In the genomic region with DNA sequence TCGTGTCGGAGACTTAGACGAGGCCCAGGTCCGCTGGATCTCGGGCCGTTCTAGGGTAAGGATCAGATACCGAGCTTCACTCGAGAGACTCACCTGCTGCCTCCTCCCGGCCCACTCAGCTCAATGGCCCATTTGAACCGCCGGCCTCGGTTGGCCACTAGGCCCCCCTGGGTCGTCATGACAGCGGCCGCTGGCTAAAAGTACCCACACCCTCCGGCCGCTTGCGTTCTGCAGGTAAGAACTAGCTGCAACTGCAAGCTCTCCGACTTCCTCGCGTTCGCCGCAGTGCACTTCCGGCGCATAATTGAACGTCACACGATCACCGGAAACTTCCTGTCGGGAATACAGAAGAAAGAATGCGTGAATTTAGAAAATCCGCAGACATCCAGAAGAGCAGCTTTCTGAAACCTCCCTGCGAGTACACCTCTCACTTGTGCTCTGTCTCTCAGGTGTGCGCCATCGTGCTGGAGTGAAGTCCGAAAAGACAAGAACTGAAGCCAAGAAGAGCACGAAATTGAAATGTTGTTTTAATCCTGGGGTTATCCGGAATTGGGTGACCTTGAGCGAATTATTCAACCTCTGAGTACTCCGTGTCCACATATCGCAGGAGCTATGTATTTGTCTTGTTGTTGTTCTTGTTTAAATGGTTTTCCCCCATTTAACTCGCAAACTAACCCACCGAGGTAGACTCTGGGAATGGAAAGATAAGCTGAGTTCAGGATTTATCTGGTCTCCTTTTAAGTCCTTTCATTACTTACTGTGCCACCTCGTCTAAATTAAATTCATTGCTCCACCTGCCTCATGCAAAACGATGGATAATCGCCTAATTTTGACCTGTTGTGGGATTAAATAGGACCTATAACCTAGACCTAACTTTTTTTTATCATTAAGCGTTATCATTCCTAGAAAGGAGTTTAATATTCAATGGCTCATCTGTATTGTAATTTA, we compare ENCODE assay signal across 8 mouse cellular contexts. TPM values are rescaled to one million over a fixed set of nuclear protein-coding genes. Genes with fewer than 3 reads are reported as not detected.
A peak's percentile ranks its signal among the peaks of the same experiment; 100 is the strongest.
DNase-seq lines count a peak whose midpoint lies in the region; ATAC-seq and TF ChIP-seq lines count a peak whose summit lies in the region.

A gene (minus strand): TSS at position 302 of the 948 bp plus-strand sequence.

- TF ChIP-seq POLR2A in bone marrow, adult 2 months (IDR thresholded peaks at IDR 0.05; ENCODE audit: borderline replicate concordance, control insufficient read depth, low read depth, low read length), result peak; percentile 78; the same call in 1 of the 2 replicates

- peak; percentile 80 for ATAC-seq in embryonic facial prominence, embryonic 15.5 days (ENCODE audit: insufficient number of reproducible peaks, low FRiP score, low TSS enrichment, low read depth)
- ATAC-seq in kidney, embryonic 14.5 days (ENCODE audit: low FRiP score, low TSS enrichment), result peak; percentile 88
- no peak; the same call in 1 of the 2 replicates for ATAC-seq in limb, embryonic 15.5 days (ENCODE audit: insufficient number of reproducible peaks, low FRiP score, low TSS enrichment, low read depth)

- WGBS in bone marrow, adult 2 months, result 2% methylated on average over 46 of the region's 46 CpGs
- 2% methylated on average over 46 of the region's 46 CpGs for WGBS in embryonic facial prominence, embryonic 15.5 days
- 2% methylated on average over 46 of the region's 46 CpGs for WGBS in kidney, embryonic 14.5 days
- WGBS in limb, embryonic 15.5 days, result 2% methylated on average over 46 of the region's 46 CpGs

- H3K36me3 ChIP-seq in embryonic facial prominence, embryonic 15.5 days, result peaks cover 17% of the 10 kb centered on the region
- peaks cover 16% of the 10 kb centered on the region; the same call in 1 of the 2 replicates for H3K36me3 ChIP-seq in kidney, embryonic 14.5 days (ENCODE audit: control insufficient read depth, insufficient read depth, low read length)
- H3K36me3 ChIP-seq in limb, embryonic 15.5 days, result peaks cover 18% of the 10 kb centered on the region

- H3K9me3 ChIP-seq in embryonic facial prominence, embryonic 15.5 days (replicated peaks), result no peaks in the 10 kb centered on the region
- H3K9me3 ChIP-seq in kidney, embryonic 14.5 days (ENCODE audit: control insufficient read depth, low read length), result no peaks in the 10 kb centered on the region
- no peaks in the 10 kb centered on the region for H3K9me3 ChIP-seq in limb, embryonic 15.5 days

- peak within 1 kb of the TSS; percentile 52 for H3K27ac ChIP-seq in bone marrow, adult 2 months (ENCODE audit: control insufficient read depth, insufficient read depth, low read depth, low read length, poor library complexity)
- peak within 1 kb of the TSS; percentile 91 for H3K27ac ChIP-seq in embryonic facial prominence, embryonic 15.5 days (replicated peaks)
- H3K27ac ChIP-seq in kidney, embryonic 14.5 days (ENCODE audit: low read depth, low read length), result peak within 1 kb of the TSS; percentile 91
- H3K27ac ChIP-seq in limb, embryonic 15.5 days, result peak within 1 kb of the TSS; percentile 89

- peak; percentile 5; the same call in 1 of the 2 replicates for TF ChIP-seq CTCF in bone marrow, adult 2 months (IDR thresholded peaks at IDR 0.05; ENCODE audit: control insufficient read depth, insufficient read depth, low read length)

- peak within 1 kb of the TSS; percentile 93 for H3K4me3 ChIP-seq in bone marrow, adult 2 months (replicated peaks; ENCODE audit: control insufficient read depth, low read depth, low read length)
- H3K4me3 ChIP-seq in embryonic facial prominence, embryonic 15.5 days (replicated peaks), result peak within 1 kb of the TSS; percentile 96
- peak within 1 kb of the TSS; percentile 90 for H3K4me3 ChIP-seq in kidney, embryonic 14.5 days (ENCODE audit: low read length)
- H3K4me3 ChIP-seq in limb, embryonic 15.5 days, result peak within 1 kb of the TSS; percentile 94

- H3K4me1 ChIP-seq in bone marrow, adult 2 months (ENCODE audit: control insufficient read depth, insufficient read depth, low read length), result no peaks in the 10 kb centered on the region; the same call in 1 of the 2 replicates
- peaks cover 13% of the 10 kb centered on the region for H3K4me1 ChIP-seq in embryonic facial prominence, embryonic 15.5 days
- H3K4me1 ChIP-seq in kidney, embryonic 14.5 days (ENCODE audit: control insufficient read depth, insufficient read depth, low read length), result peaks cover 8% of the 10 kb centered on the region; the same call in 1 of the 2 replicates
- H3K4me1 ChIP-seq in limb, embryonic 15.5 days, result peaks cover 13% of the 10 kb centered on the region

- H3K4me2 ChIP-seq in embryonic facial prominence, embryonic 15.5 days (replicated peaks), result peak within 1 kb of the TSS; percentile 86
- peak within 1 kb of the TSS; percentile 78 for H3K4me2 ChIP-seq in kidney, embryonic 14.5 days (replicated peaks; ENCODE audit: low read depth, low read length)
- H3K4me2 ChIP-seq in limb, embryonic 15.5 days, result peak within 1 kb of the TSS; percentile 82

- peak; percentile 94 for DNase-seq in 416B (ENCODE audit: low read depth)
- DNase-seq in heart, adult 9 months (ENCODE audit: low spot score in 2 of 2), result peak; percentile 70 to 87
- DNase-seq in monocyte, adult 2 months (ENCODE audit: low read depth in 1 of 2, low spot score in 2 of 2), result peak; percentile 45 to 68
- peak; percentile 82 to 88 for DNase-seq in spleen, postnatal 36 days (ENCODE audit: low spot score in 2 of 2)

- H3K27me3 ChIP-seq in embryonic facial prominence, embryonic 15.5 days, result no peaks in the 10 kb centered on the region
- H3K27me3 ChIP-seq in kidney, embryonic 14.5 days (ENCODE audit: control insufficient read depth, insufficient read depth, low read length), result no peaks in the 10 kb centered on the region
- no peaks in the 10 kb centered on the region for H3K27me3 ChIP-seq in limb, embryonic 15.5 days

- H3K9ac ChIP-seq in embryonic facial prominence, embryonic 15.5 days, result peak within 1 kb of the TSS; percentile 83
- H3K9ac ChIP-seq in kidney, embryonic 14.5 days (ENCODE audit: low read depth, low read length), result peak within 1 kb of the TSS; percentile 79
- H3K9ac ChIP-seq in limb, embryonic 15.5 days, result peak within 1 kb of the TSS; percentile 79

RNA-seq across cellular contexts. Expression of the gene that starts here (rescaled TPM):
- 9.7 and 14.6 TPM in 2 replicates for polyA plus RNA-seq in bone marrow, adult 2 months (2011; ENCODE audit: insufficient read depth, insufficient read length, low replicate concordance, missing spikeins)
- 124 and 127 TPM in 2 replicates for polyA plus RNA-seq in embryonic facial prominence, embryonic 15.5 days (2015; fragmentation: Nextera tagmentation; extraction: Ambion mirVana)
- polyA plus RNA-seq in kidney, embryonic 14.5 days (2014; fragmentation: Nextera tagmentation; extraction: Ambion mirVana), result 123 and 132 TPM in 2 replicates
- polyA plus RNA-seq in limb, embryonic 15.5 days (2015; fragmentation: Nextera tagmentation; extraction: Ambion mirVana), result 129 and 132 TPM in 2 replicates
